Mouse (Mus musculus) urinary bladder, postnatal 10 days (tissue): Measurements from ENCODE around the gene Tradd.
"Not testable (repeated sequence)": the region's sequence is repeated elsewhere in the genome, so short reads cannot be mapped to it uniquely, and the experiment has no call there.

ENCODE experiments used
- DNase-seq: peaks from one replicate; pipeline ENCODE4 v3.0.0; 2022; ENCODE audit warnings: low spot score

The Tradd gene

GRCm38 (mm10) chr8:105295256-105295655, 30.8 kb upstream of the Tradd start:
- DNase-seq = no peak

GRCm38 (mm10) chr8:105294776-105295175, 30.4 kb upstream of the Tradd start:
- no peak for DNase-seq

DNA sequence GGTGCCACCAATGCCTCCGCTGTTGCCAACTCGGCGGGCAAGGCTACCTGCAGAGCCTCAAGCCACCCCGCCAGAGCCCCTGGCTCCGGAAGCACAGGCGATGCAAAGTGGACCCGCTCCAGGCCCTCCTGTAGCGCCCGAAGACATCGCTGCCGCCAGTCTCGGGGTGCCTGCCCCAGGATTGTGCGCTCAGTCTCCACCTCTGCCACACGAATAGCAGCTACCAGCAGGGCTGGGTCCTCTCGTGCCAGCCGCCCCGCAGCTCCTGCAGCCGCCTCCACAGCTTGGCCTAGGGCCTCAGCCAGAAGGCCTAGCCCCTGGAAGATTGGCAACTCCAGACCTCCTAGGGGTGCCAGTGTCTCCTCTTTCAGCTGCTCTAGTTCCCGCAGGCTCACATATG, 29.0 kb upstream of the Tradd start:
- no peak for DNase-seq

DNA sequence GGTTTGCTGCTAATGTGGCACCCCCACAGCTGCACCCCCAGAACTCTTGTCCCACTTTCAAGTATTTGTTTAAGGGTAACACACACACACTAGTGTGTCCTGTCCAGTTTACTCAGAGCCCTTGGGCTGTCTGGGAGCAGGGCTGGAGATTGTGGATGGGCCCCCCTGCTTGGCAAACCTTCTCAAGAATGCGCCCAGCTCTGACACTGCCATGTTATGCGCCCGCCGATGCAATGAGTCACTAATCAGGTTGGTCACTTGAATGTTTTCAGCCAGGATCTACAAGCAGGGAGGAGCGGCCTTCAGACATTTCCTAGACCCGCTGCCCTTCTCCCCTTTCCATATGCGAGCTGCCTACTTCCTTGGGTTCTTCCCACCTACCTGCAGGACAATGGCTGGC, 28.1 kb upstream of the Tradd start:
- no peak for DNase-seq

DNA sequence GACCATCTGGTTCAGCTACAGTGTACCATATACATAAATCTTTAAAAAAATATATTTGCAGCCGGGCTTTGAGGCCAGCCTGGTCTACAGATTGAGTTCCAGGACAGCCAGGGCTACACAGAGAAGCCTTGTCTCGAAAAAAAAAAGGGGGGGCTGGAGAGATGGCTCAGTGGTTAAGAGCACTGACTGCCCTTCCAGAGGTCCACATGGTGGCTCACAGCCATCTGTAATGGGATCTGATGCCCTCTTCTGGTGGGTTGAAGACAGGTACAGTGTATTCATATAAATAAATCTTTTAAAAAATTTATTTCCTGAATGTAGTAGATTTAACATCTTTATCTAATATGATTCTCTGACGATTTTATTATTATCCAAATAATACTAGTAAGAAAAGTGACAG, 27.4 kb upstream of the Tradd start:
- DNase-seq = not testable (repeated sequence)

DNA sequence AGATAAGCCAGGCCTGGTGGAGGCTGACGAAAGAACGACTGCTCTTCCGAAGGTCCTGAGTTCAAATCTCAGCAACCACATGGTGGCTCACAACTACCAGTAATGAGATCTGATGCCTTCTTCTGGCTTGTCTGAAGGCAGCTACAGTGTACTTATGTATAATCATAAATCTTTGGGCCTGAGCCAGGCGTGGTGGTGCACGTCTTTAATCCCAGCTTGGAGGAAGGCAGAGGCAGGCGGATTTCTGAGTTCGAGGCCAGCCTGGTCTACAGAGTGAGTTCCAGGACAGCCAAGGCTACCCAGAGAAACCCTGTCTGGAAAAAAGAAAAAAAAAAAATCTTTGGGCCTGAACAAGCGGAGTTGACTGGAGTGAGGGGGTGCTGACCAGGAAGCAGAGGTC, 27.0 kb upstream of the Tradd start:
- DNase-seq = not testable (repeated sequence)

- peak; percentile 86 for DNase-seq
Measured at GRCm38 (mm10) chr8:105290554-105291314, 26.3 kb upstream of the Tradd start.

DNA sequence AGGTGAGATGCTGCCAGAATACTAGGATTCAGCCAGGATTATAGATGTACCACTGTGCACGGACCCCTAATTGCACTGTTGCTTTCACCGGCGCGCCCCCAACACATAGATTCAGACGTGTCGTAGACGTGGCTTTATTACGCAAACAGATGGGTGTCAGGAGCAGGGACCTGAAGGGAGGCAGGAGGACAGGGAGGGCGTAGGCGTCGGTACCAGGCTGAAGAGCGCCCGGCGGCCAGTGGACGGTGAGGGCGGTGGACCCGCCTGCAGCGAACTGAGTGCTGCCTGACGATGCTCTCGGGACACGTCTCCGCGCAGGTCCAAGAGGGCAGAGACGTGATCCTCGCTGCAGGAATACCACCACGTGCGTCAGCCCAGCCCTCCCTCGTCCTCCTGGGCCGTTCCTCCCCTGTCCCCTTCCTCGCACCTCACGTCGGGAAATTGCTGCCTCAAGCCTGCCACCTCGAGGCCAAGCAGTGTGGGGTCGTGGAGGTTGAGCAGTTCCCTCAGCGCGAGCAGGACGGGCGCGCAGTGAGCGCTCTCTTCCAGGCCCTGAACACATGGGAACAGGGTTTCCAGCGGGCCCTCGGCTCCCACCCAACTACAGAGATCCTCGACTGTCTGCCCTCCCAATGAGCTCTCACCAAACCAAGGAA, 25.5 kb upstream of the Tradd start, which contains the start of gene 4931428F04Rik:
4931428F04Rik (minus strand) TSS at position 60 of the 656 bp plus-strand sequence.
- no peak for DNase-seq

DNA sequence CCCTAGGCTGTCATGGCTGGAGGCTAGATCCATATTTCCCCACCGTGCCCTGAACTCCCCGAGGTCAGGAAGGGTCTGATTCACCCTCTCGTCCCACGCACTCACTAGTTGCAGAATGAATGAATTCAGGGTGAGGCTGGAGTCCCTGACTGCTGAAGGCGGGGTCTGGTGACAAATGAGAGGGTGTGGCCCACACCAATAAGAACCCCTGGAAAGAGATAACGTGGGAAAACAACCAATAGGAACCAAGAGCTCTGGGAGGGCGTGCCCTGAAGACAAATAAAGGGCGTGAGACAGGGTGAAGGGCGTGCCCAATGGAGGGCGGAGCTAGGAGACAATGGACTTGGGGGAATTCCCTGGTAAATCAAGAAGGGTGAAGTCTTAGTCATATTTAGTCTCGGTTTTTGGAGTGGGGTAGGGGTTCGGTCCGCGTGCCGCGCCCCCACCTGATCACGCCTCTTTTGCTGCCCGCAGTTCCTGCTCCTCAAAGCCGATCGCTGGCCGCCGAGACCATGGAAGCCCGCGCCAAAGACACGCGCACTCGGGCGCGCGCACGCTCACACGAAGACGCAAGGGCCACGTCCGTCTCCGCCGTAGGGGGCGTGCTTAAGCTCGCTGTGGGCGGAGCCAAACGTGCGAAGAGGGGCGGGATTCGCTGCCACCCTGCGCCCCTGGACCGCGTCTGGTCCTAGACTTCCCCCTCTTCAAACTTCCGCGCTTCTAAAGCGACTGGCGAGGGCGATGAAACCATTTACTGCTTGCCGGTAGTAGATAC, 24.7 kb upstream of the Tradd start:
- DNase-seq = peak; percentile 65

GRCm38 (mm10) chr8:105288231-105288630, 23.8 kb upstream of the Tradd start:
- DNase-seq = no peak

DNA sequence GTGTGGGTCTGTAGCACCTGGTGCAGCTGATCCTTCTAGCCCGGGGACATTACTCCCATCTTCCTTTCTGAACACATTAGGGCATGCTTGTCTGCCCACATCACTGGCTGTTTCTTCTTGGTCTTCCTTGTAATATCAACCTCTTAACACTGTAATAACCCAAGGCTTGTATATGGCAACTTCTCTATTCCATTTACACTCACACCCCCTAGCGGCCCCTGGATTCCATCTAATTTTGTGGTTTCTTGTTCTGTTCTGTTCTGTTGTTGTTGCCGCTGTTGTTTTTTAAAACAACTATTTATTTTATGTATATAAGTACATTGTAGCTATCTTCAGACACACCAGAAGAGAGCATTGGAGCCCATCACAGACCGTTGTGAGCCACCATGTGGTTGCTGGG, 22.5 kb upstream of the Tradd start:
- no peak for DNase-seq

DNA sequence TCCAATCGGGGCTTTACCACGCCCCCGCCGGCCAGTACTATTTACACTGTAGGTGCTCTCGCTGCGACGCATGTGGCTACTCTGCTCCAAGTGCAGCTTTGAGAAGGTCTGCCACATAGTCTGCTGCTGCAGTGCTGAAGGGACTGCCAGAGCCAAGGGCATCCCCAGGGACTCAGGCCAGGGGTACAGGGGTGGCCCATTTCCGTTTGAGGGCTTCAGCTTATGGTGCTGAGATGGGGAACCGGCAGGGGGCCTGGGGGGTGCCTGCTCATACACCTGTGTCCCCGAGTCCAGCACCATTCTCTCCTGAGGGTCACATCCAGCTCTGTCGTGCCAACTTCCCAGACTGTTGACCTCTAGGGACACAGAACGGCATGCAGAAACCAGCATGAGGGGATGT, 21.1 kb upstream of the Tradd start:
- DNase-seq = no peak

DNA sequence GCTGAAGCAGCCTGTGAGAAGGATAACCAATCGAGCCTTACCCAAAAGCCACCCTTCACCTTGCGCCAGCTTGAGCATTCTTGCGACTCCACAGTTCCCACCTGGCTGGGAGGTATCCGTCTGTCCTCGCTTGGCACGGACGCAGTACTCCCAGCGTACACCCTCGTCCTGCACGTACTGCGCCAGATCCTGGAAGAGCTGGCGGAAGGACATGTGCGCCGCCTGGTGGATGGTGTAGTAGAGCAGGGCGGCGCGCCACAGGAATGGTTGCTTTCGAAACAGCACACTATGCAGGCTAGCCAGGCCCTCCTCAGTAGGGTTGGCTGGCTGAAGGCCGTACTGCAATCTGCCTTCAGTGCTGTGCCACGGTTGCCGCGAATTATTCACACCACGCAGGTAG, 18.7 kb upstream of the Tradd start:
- DNase-seq = no peak

DNA sequence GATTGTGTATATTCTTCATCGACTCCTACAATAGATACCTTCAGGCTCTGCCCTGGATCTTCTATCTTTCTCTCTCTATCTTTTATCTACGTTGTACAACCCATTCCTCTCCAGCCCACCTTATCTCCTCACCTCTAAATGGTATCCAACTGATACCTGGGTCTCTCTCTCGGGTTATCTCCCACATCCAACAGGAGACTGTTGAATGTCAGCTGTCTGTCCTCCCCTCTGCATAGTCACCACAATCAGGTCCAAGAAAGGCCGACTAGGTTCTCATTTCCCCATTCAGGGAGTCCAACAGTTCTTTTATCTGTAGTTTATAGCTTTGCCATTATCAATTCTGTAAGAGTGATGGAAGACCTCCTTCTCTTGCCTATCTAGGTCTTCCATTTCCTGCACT, 17.8 kb upstream of the Tradd start:
- DNase-seq = no peak

DNA sequence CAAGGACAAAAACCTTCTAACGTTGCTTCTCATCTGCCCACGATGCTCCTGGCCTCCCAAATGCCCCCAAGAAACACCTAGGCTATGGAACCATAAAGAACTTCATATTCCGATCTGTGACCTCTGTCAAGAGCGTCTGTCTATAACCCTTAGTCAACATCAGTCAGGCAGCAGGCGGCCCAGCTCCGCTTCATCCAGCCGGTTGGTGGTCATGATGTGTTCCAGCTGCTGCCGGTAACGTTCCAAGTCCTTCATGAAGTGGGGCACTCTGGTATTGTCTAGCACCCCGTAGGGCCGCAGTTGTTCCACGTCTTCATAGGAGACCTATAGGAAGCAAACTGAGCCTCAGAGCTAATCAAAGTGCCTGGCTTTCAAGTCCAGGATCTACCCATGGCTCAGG, 17.4 kb upstream of the Tradd start:
- no peak for DNase-seq

- DNase-seq = no peak
Measured at GRCm38 (mm10) chr8:105280567-105280966, 16.2 kb upstream of the Tradd start.

- DNase-seq = no peak
Measured at GRCm38 (mm10) chr8:105278911-105279334, 14.5 kb upstream of the Tradd start.

GRCm38 (mm10) chr8:105276292-105277120, 12.1 kb upstream of the Tradd start:
- DNase-seq = no peak

GRCm38 (mm10) chr8:105275840-105276239, 11.4 kb upstream of the Tradd start, which contains the start of gene Nol3:
Gene Nol3, plus strand, starts transcription at chr8:105276140.
- no peak for DNase-seq

- DNase-seq = no peak
Measured at GRCm38 (mm10) chr8:105275387-105275786, 11.0 kb upstream of the Tradd start.

DNA sequence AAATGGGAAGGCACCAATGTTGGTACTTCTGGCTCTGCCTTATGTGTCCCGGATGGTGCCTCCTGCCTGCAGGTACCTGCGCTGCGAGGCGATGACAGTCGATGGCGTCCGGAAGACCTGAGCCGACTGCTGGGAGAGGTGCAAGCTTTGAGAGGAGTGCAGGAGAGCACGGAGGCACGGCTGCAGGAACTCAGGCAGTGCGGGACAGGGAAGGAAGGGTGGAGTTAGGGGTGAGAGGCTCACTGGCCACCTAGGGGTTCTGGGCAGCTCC, 6.4 kb upstream of the Tradd start:
- no peak for DNase-seq
